Mouse (Mus musculus) embryonic stem cell, embryonic (primary cell): ENCODE data around the gene Pkd1l3.

Experiments used
- CTCF ChIA-PET, 4 experiments: fragments of 300-600 bp in 2 of 4; fragments of 350-600 bp in 2 of 4; sonication (Branson Sonifier 250); formaldehyde crosslinking; loops; one replicate each; lab custom pipeline; 2022; ENCODE audit warnings: inconsistent platforms in 2 of 4; lab: Charles Lee
- POLR2A ChIA-PET, 4 experiments: fragments of 300-600 bp in 2 of 4; fragments of 350-600 bp in 2 of 4; sonication (Branson Sonifier 250); formaldehyde crosslinking; loops; one replicate each; lab custom pipeline; 2022; ENCODE audit warnings: antibody characterized with exemption in 4 of 4, inconsistent platforms in 1 of 4; lab: Charles Lee

The Pkd1l3 gene

DNA sequence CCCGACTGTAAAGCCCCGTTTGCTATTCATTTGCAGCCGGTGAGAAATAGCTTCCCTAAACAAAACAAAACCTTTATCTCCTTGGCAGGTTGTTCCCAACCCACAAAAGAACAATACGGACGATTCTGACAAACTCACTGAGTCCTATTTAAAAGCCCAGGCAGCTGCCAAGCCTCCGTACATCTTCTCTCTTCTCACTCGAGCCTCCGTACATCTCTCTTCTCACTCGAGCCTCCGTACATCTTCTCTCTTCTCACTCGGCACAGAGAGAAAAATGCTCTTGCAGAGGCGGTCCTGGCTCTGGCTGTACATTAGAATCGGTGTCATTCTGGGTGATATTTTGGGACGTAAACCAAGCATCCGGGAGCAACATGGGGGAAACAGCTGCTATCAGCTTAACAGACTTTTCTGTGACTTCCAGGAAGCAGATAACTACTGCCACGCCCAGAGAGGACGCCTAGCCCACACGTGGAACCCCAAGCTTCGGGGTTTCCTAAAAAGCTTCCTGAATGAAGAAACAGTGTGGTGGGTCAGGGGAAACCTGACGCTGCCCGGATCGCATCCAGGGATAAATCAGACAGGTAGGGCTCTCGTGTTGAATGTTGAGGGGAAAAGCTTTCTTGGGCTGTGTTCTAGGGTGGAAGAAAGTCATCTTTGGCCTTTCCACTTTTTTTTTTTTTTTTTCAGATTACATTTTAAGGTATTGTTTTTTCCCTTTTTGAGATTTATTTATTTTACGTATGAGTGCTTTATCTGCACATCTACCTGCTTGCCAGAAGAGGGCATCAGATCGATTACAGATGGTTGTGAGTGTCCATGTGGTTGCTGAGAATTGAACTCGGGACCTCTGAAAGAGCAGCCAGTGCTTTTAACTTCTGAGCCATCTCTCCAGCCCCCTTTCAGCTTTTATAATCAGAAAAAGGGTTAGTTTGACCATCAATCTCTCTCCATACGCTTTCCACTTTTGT lies at the start of gene Pkd1l3:
Gene Pkd1l3 (plus strand): TSS at position 275 of the 968 bp plus-strand sequence.
- POLR2A ChIA-PET, result interaction anchor here in 3 of 4 experiments (0.6 to 2.0 kb wide), 6 partner anchors 9 to 1472 kb away, joined by 3 to 5 read pairs (median 3); partner anchors contain the start of gene Zfp821 (in 1 of the 3)
- CTCF ChIA-PET, result interaction anchor here (0.5 to 1.0 kb wide), 12 partner anchors 9 to 1414 kb away, joined by 3 to 5 read pairs (median 3); no protein-coding TSS in a partner anchor

DNA sequence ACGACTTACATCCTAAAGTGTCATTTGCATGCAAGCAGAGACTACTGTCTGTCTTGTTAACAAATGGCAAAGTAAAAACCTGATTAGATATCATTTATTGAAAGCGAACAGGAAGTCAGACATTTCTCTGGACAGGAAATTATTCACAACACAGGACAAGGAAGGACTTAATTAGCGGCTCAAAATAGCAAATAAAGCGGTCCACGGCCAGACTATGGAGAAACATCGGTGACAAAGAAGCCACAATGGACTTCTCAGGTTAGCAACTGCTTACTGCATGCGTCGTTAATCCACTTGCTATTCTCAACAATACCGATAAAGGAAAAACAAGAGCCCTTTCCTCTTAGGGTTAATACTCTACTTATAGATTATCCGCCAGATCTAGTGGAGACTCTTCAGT lies 49.6 kb upstream of the Pkd1l3 start:
- ChIA-PET POLR2A (interaction anchor here in 1 of 4 experiments (0.7 to 1.9 kb wide), 2 partner anchors 9 to 25 kb away, joined by 3 to 4 read pairs; no protein-coding TSS in a partner anchor), CTCF (interaction anchor here in 2 of 4 experiments (0.7 kb wide), 2 partner anchors 114 to 406 kb away, joined by 5 to 7 read pairs; no protein-coding TSS in a partner anchor)

DNA sequence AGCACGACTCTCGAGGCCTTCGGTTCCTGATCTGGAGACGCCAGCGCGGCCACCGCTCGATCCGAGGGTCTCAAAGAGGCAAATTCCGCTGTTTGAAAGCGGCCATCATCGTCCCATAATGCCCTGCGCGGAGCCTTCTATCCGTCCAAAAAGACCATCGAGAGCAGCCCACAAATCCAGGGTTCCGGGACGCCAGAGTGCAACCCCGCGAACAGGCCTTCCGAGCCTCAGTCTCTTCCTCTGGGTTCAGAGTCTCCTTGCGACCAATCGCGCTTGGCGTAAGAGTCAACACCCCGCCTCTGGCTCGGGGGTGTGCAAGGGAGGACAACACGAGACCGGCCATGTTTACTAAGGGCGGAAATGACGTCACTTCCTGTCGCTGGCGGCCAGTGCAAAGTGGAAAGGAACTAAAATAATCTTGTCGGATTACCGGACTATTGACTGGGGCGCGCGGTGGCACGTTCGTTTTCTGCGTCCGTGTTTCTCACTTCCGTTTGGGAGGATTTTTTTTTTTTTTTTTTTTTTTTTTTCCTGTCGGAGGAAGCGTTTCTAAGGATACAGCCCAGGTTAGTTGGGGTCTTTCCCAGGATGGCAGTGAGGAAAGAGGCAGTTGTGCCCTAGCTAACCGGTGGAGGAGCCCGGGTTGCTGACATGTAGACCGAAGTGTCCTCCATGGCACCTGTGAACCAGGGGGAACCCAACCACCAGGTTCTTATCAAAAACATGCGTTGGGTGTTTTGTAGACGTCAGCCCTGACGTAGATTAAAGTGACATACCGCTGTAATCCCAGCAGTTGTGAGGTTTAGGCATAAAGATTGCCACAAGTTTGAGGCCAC lies 48.6 kb upstream of the Pkd1l3 start, which contains the start of the genes Dhx38 and Txnl4b:
Gene Dhx38 (minus strand): TSS at position 364 of the 836 bp plus-strand sequence.
Gene Txnl4b (plus strand): TSS at position 395 of the 836 bp plus-strand sequence.
- ChIA-PET POLR2A (interaction anchor here in 2 of 4 experiments (0.7 to 1.5 kb wide), 9 partner anchors 10 to 1625 kb away, joined by 3 to 6 read pairs (median 4); partner anchors contain the start of gene Dhodh (in 1 of the 2)), CTCF (interaction anchor here in 3 of 4 experiments (0.5 to 1.8 kb wide), 3 partner anchors 30 to 548 kb away, joined by 3 to 4 read pairs (median 4); no protein-coding TSS in a partner anchor)

DNA sequence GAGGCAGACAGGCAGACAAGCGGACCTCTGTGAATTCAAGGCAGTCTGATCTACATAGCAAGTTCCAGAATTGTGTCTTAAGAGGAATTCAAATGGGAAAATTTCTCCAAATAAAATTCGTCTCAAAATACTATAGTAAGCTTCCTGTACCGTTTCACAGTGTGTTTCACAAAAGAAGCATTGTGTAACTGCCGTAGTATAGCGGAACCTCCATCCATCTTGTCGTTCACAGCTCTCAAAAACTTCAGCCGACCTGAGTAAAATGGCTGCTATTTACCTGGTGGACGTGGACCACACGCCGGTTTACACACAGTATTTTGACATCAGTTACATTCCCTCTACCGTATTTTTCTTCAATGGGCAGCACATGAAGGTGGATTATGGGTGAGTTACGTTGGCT lies 43.2 kb upstream of the Pkd1l3 start:
- ChIA-PET CTCF (interaction anchor here in 1 of 4 experiments (0.6 kb wide), 1 partner anchor 29 kb away, joined by 3 read pairs; no protein-coding TSS in a partner anchor), POLR2A (no interaction called here)

DNA sequence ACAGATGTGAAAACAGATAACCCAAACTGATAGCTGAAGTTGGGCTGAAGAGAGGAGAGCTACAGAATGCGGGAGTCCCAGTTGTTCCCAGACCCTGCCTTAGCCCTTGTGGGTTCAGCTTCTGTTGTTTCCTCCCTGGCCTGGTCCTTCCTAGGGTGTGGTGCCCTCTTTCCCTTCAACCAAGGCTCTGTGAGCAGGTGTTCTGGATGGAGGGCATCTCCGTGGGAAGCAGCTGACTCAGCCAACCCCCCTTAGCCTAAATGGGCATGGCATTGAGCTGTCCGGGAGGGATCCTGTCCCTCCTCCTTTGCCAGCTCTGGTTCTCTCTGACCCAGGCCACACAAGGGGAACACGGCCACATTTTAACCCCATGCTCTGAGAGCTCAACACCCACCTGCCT lies 38.0 kb upstream of the Pkd1l3 start:
- CTCF ChIA-PET, result interaction anchor here (0.6 to 2.0 kb wide), 7 partner anchors 17 to 1706 kb away, joined by 3 to 8 read pairs (median 4); no protein-coding TSS in a partner anchor

DNA sequence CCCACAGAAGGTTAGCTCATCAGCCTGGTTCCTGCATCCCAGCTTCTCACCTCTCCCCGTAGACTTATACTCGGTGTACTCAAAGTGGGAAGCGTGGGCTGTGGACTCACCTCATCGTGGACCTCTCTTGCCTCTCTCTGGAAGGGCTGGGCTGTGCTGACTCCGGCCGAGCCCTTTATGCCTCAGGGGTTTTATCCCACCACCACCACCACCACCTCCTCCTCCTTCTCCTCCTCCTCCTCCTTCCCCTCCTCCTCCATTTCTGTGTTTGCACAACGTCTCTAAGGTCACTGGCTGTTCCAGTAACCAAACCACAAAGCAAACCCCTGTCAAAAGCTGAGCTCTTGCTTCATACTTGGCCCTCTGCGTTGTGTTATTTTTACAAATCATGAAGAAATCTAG lies 35.4 kb upstream of the Pkd1l3 start, which contains the start of gene Hp:
Gene Hp (minus strand): TSS at position 273 of the 402 bp plus-strand sequence.
- ChIA-PET CTCF (interaction anchor here in 1 of 4 experiments (1.1 to 1.2 kb wide), 2 partner anchors 15 to 36 kb away, joined by 3 read pairs; no protein-coding TSS in a partner anchor), POLR2A (interaction anchor here in 1 of 4 experiments (0.8 kb wide), 1 partner anchor 9 kb away, joined by 3 read pairs; no protein-coding TSS in a partner anchor)

More for the DNA sequence above, 38.0 kb upstream of the Pkd1l3 start:
- POLR2A ChIA-PET, result interaction anchor here in 3 of 4 experiments (0.6 to 1.5 kb wide), 11 partner anchors 10 to 1183 kb away, joined by 3 to 6 read pairs (median 4); partner anchors contain the start of genes Ap1g1 (in 1 of the 3) and Dhodh (in 1 of the 3)

DNA sequence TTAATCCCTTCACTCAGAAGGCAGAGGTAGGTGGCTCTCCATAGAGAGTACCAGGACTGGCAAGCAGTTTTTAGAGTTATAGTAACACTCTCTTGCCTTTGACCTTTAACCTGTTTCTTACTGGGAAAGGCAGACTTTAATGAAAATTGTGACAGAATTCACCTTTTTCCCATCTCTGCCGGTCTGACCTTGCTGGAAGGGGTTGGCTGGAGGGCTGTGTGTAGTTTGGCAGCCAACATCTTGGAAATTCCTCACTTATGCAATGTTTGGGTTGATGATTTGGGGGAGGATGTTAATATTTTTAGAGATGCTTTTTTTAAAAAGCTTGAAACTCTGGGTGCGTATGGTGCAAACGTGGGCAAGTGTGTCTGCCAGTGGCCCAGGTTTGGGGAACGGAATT lies 30.0 kb upstream of the Pkd1l3 start:
- CTCF ChIA-PET, result no interaction called here
- POLR2A ChIA-PET, result no interaction called here

DNA sequence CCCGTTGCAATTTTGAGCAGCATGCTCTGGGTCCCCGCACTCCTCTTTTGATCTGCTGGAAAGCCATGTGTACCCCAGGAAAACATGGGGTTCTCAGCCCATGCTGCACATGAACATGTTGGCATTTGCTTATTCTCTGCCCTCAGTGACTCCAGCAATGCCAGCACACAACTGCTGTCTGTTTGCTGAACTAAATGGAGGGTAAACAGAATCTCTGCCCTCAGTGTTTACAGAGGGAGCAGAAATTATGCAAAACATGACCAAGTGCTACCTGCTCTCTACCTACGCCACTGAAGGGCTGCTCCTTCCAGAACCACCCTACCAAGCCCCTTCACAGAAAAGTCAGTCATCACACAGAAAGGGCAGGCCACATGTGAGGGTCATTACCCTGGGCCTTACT lies 29.5 kb upstream of the Pkd1l3 start:
- ChIA-PET POLR2A (no interaction called here), CTCF (interaction anchor here in 1 of 4 experiments (1.3 kb wide), 1 partner anchor 11 kb away, joined by 5 read pairs; no protein-coding TSS in a partner anchor)

DNA sequence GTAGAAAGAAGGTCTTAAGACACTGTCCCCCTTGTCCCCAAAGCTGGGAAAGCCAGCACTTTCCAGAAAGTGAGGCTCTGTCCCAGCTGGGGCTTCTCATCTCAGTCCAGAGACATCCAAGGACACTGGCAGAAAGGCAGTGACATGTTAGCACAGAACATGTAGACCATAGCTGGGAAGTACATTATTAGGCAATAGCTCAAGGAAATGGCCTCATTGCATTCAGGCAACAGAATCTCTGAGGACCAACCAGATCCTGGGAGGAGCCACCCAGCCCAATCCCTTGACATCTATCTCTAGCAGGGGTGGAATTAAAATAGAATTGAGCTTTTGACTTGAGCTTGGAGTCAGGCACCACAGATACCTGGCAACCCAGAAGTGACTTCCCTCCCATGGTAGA lies 28.7 kb upstream of the Pkd1l3 start:
- CTCF ChIA-PET, result interaction anchor here in 2 of 4 experiments (0.6 to 1.3 kb wide), 2 partner anchors 10 to 113 kb away, joined by 3 to 5 read pairs; no protein-coding TSS in a partner anchor
- POLR2A ChIA-PET, result interaction anchor here in 2 of 4 experiments (0.7 to 1.2 kb wide), 2 partner anchors 22 kb away, joined by 3 to 4 read pairs; partner anchors contain the start of gene Dhodh (in 1 of the 2)

DNA sequence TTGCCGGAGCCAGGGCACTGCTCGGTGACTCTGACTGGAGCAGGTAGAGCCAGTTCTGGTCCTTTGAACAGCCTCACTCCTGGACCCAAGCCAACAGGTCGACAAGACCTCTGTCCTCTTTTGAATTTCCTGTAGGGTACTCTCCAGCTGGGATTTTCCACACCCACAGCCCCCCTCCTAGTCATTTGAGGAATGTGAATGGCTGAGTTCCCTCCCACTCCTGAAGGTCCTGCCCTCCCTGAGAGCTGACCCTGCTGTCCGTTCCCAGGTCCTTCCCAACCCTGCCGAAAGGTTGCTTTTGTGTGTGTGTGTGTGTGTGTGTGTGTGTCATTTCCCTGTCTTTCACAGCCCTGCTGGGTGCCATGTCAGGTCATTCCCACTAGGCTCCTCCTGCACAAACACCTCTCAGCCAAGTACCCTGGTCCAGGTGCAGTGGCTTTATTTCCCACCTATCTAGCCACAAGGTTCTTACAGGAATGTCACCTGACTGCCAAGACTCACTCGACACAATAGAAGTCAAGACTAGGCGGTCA lies 27.3 kb upstream of the Pkd1l3 start:
- CTCF ChIA-PET, result interaction anchor here in 2 of 4 experiments (1.0 to 1.6 kb wide), 2 partner anchors 9 kb away, joined by 3 to 6 read pairs; no protein-coding TSS in a partner anchor
- POLR2A ChIA-PET, result interaction anchor here in 3 of 4 experiments (0.6 to 1.9 kb wide), 3 partner anchors 10 to 21 kb away, joined by 3 to 11 read pairs (median 3); partner anchors contain the start of gene Dhodh (in 1 of the 3)

DNA sequence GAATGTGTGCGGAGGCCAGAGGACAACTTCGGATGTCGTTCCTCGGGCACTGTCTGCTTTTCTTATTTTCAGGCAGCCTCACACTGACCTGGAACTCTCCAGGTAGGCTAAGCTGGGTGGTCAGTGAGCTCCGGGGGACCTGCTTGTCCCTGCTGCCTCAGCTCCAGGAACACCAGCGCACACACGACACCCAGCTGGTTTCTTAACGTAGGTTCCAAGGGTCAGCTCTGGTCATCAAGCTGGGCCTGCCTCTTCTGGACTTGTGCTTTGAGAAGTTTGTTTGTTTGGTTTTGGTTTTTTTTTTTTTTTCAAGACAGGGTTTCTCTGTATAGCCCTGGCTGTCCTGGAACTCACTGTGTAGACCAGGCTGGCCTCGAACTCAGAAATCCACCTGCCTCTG lies 23.4 kb upstream of the Pkd1l3 start:
- POLR2A ChIA-PET, result interaction anchor here (0.7 to 1.6 kb wide), 7 partner anchors 9 to 187 kb away, joined by 3 to 7 read pairs (median 4); partner anchors contain the start of genes Dhodh (in 2 of the 4) and Ap1g1 (in 1 of the 4)

DNA sequence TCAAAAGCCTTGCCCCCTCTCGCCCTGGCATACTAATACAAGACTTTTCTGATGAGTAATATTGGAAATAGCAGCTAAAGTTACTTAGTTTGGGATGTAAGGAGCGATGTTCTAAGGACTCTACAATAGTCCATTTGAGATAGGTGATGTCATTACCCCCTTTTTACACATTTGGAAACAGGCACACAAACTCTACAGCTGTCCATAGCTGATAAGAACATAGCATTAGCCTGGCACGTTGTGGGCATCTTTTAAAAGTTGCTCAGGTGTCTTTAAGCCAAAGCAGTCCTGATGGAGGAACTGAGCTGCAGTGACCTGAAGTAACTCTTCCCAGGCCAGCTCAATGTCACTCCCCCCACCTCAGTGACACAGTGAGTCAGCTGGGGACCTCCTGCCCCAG lies 22.9 kb upstream of the Pkd1l3 start:
- ChIA-PET CTCF (interaction anchor here in 1 of 4 experiments (1.0 to 1.4 kb wide), 2 partner anchors 23 to 39 kb away, joined by 3 to 5 read pairs; no protein-coding TSS in a partner anchor), POLR2A (interaction anchor here in 3 of 4 experiments (1.0 to 1.6 kb wide), 6 partner anchors 9 to 187 kb away, joined by 3 to 7 read pairs (median 4); partner anchors contain the start of genes Dhodh (in 2 of the 3) and Ap1g1 (in 1 of the 3))

More for the DNA sequence above, 23.4 kb upstream of the Pkd1l3 start:
- CTCF ChIA-PET, result interaction anchor here in 3 of 4 experiments (0.6 to 1.4 kb wide), 3 partner anchors 23 to 54 kb away, joined by 4 to 5 read pairs (median 4); no protein-coding TSS in a partner anchor

DNA sequence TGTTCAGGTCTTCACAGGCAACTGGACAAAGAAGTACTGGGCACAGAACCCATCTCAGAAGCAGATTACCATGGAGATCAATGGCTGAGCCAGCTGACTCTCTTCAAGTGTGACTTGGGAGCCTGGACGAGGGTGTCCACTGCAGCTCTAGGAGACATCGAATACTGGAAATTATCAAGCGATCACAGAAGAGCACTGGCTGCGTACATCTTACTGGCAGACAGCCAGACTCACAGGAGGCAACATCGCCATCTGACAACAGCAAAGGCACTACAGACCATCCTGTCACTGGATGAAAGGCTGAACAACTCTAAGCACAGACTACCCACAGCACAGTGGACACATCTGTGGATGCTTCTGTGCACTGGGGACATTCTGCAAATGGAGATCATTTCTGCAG lies 22.2 kb upstream of the Pkd1l3 start:
- CTCF ChIA-PET, result interaction anchor here in 1 of 4 experiments (1.0 to 1.4 kb wide), 2 partner anchors 24 to 40 kb away, joined by 3 to 5 read pairs; no protein-coding TSS in a partner anchor
- POLR2A ChIA-PET, result interaction anchor here in 3 of 4 experiments (1.0 to 1.6 kb wide), 3 partner anchors 8 to 16 kb away, joined by 3 to 7 read pairs (median 4); partner anchors contain the start of gene Dhodh (in 1 of the 3)

DNA sequence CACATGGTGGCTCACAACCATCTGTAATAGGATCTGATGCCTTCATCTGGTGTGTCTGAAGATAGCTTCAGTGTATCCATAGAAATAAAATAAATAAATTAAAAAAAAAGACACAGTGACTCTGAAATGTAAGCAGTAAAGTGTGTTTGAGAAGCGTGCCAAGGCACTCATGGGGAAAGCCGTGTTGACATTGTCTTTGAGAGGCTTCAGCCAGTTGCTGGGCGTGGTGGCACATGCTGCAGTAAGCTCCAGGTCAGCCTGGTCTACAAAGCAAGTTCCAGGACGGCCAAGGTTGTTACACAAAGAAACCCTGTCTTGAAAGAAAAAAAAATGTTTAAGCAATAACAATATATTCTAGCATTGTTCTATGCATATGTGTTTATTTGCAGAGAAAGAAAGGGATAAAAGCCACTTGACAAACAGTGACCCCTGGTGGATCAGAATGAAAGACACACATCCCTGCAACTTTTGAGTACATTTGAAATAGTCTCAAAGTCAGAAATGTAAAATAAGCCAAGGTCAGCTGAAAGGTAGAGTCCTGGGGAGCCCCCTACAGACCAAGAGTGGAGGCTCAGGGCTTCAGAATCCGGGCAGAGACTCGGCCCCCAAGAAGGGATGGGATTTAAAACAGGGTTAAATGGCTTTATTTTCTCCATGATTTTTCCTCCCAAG lies 21.1 kb upstream of the Pkd1l3 start:
- POLR2A ChIA-PET, result interaction anchor here in 1 of 4 experiments (0.6 kb wide), 1 partner anchor 13 kb away, joined by 3 read pairs; no protein-coding TSS in a partner anchor
- CTCF ChIA-PET, result interaction anchor here in 3 of 4 experiments (0.5 to 1.5 kb wide), 11 partner anchors 11 to 1607 kb away, joined by 3 to 5 read pairs (median 3); partner anchors contain the start of gene Hp (in 1 of the 3)

DNA sequence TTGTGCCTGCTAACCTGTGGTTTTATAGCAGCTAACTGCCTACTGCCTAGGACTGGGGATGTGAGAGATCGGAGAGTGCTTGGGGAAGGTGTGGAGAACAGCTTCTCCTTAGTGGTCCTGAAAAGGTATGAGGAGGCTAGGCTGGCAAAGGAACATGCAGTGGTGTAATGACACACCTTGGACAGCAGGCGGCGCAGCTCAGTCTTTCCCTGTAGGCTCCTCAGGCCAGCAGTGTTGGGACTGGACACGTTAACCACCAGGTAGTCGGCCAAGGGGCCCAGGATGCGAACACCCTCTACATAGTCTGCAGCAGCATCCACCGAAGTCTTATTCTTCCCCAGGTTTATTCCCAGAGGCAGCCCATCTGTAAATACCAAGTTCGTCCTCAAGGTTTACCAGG lies 18.5 kb upstream of the Pkd1l3 start:
- ChIA-PET POLR2A (interaction anchor here in 3 of 4 experiments (1.0 to 2.2 kb wide), 5 partner anchors 10 to 16 kb away, joined by 3 to 19 read pairs (median 6); partner anchors contain the start of gene Dhodh (in 3 of the 3)), CTCF (interaction anchor here (0.6 to 2.0 kb wide), 34 partner anchors 8 to 1891 kb away, joined by 3 to 10 read pairs (median 4); partner anchors contain the start of genes Dhodh (in 2 of the 4), Dhx38 (in 1 of the 4), Pkd1l3 (in 1 of the 4) and Txnl4b (in 1 of the 4))
